Mouse (Mus musculus): ENCODE results near the gene Ak9. TPM values are rescaled to one million over a fixed set of nuclear protein-coding genes. Genes with fewer than 3 reads are reported as not detected.

Ak9 gene
- polyA plus RNA-seq, 1 experiment from 2014 or later, result not detected

DNA sequence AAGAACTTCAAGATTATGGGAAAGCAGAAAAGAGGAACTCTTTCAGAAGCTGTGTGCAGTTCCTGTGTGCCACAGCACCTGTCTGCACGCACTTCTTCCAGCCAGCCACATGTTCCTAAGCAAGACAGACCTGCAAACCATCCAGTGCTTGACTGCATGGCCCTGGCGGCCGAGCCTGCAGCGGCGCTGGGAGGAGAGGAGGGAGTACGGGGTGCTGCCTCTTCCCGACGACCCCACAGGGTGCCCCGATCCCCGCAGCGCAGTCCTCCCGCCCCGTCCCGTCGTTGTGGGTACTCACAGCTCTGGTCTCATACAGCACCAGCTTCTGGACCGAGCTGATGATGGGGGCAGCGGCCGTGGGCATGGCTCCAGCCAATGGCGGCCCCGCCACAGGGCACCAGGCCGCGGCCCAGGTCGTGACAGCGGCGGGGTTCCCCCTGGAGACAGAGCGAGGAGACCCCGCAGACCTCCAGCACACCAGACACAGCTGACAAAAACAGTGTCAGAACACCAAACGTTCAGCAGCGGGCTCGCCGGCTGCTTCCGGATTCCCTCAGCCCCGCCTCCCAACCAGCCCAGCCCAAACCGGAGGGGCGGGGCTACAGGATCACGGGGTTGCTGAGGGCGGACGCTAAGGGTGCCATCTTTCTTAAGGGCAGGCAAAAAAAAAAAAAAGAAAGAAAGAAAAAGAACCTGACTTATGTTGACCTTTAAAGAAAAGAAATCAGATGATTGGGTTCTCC lies 920 bp upstream of the Ak9 start, which contains the start of gene Fig4:
TSS of gene Fig4 (minus strand) at position 572 of the 743 bp plus-strand sequence.
- ATAC-seq (ENCODE audit: insufficient read depth, low FRiP score), result peak; percentile 92
- WGBS, result under 1% methylated on average over 38 of the region's 38 CpGs
- H3K9me3 ChIP-seq (replicated peaks; ENCODE audit: control insufficient read depth, low read length), result no peaks in the 10 kb centered on the region
- peak within 1 kb of the TSS; percentile 67 for H3K27ac ChIP-seq (ENCODE audit: low read length)
- no peaks in the 10 kb centered on the region for H3K36me3 ChIP-seq (ENCODE audit: control insufficient read depth, insufficient read depth, low read length)
- H3K27me3 ChIP-seq (ENCODE audit: control insufficient read depth, insufficient read depth, low read length), result no peaks in the 10 kb centered on the region
- peak within 1 kb of the TSS; percentile 97 for H3K4me3 ChIP-seq (replicated peaks; ENCODE audit: low read length)
- H3K4me2 ChIP-seq (ENCODE audit: low read depth, low read length), result peak within 1 kb of the TSS; percentile 99
- peak within 1 kb of the TSS; percentile 86 for H3K9ac ChIP-seq (ENCODE audit: low read length)
- peaks cover 8% of the 10 kb centered on the region; the same call in 1 of the 2 replicates for H3K4me1 ChIP-seq (ENCODE audit: control insufficient read depth, insufficient read depth, low read length)

DNA sequence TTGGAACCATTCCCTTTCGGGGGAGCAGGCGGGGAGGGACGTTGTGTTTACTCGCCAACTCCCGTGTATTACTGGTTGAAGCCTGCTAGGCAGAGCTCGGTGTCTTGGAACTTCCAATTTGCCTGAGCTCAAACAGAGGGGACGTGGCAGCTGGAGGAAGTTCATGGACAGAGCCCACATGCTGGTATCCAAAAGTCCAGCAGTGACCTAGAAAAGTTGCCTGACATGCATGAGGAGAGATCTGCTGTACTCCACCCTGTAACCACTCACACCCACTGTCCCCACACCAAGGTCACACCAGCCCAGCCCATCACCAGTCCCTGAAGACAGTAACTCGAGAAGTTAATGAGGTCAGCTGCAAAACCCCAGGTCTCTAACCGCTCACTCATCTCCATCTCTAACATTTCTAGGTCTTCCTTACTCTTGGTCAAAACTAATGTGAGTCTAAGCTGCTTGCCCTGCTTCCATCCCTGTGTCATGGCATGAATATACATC lies 1.2 kb downstream of the Ak9 start:
- ATAC-seq (ENCODE audit: insufficient read depth, low FRiP score), result no peak
- H3K9me3 ChIP-seq (replicated peaks; ENCODE audit: control insufficient read depth, low read length), result no peaks in the 10 kb centered on the region
- no peak overlapping the region for H3K9ac ChIP-seq (ENCODE audit: low read length)
- no peak overlapping the region for H3K27ac ChIP-seq (ENCODE audit: low read length)
- peaks cover 8% of the 10 kb centered on the region; the same call in 1 of the 2 replicates for H3K4me1 ChIP-seq (ENCODE audit: control insufficient read depth, insufficient read depth, low read length)
- no peaks in the 10 kb centered on the region for H3K27me3 ChIP-seq (ENCODE audit: control insufficient read depth, insufficient read depth, low read length)
- WGBS, result 67% methylated on average over 9 of the region's 9 CpGs
- H3K4me3 ChIP-seq (replicated peaks; ENCODE audit: low read length), result no peak overlapping the region
- H3K36me3 ChIP-seq (ENCODE audit: control insufficient read depth, insufficient read depth, low read length), result no peaks in the 10 kb centered on the region
- H3K4me2 ChIP-seq (ENCODE audit: low read depth, low read length), result no peak overlapping the region

DNA sequence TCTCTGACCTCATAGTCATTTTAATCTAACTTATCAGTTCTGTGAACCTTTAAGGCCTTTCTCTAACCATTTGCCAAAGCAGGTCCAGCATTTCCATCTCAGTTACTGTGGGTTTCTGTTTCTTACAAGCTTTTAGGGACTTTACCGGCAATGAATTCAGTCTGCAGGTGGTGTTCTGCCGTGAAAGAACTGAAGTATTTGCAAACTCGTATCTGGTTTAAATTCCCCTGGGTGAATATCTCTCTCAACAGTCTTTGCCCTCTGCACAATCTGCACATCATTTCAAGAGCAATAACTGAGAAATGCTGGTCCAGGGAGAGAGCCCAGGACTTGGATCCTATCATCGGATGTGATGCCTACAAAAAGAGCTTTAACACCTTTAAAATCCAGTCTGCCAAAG lies 4.4 kb downstream of the Ak9 start:
- 92% methylated on average over 4 of the region's 4 CpGs for WGBS
- Histone ChIP-seq H3K27ac (ENCODE audit: low read length) (no peak overlapping the region), H3K9me3 (replicated peaks; ENCODE audit: control insufficient read depth, low read length) (no peaks in the 10 kb centered on the region), H3K27me3 (ENCODE audit: control insufficient read depth, insufficient read depth, low read length) (no peaks in the 10 kb centered on the region), H3K4me3 (replicated peaks; ENCODE audit: low read length) (no peak overlapping the region), H3K9ac (ENCODE audit: low read length) (no peak overlapping the region), H3K36me3 (ENCODE audit: control insufficient read depth, insufficient read depth, low read length) (no peaks in the 10 kb centered on the region), H3K4me2 (ENCODE audit: low read depth, low read length) (no peak overlapping the region), H3K4me1 (ENCODE audit: control insufficient read depth, insufficient read depth, low read length) (no peaks in the 10 kb centered on the region)
- ATAC-seq (ENCODE audit: insufficient read depth, low FRiP score), result no peak

DNA sequence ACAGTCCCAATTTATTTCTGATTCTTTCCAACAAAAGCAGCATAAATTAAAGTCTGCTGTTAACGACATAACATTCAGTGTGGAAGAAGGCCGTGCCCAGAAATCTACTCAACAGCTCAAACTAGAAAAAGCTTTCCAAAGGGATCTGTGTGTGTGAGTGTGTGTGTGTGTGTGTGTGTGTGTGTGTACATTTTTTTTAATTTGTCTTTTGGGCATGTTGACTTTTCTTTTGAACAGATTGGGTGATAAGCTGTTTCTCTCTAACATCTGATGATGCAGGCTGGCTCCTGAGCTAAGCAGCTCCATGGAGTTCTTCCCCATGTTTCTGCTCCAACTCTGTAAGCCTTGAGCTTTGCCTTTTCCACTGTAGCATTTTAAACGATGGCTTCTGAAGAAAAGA lies 12.1 kb downstream of the Ak9 start:
- ATAC-seq (ENCODE audit: insufficient read depth, low FRiP score), result no peak
- Histone ChIP-seq H3K9me3 (replicated peaks; ENCODE audit: control insufficient read depth, low read length) (no peaks in the 10 kb centered on the region), H3K36me3 (ENCODE audit: control insufficient read depth, insufficient read depth, low read length) (no peaks in the 10 kb centered on the region), H3K27me3 (ENCODE audit: control insufficient read depth, insufficient read depth, low read length) (no peaks in the 10 kb centered on the region), H3K9ac (ENCODE audit: low read length) (no peak overlapping the region), H3K4me3 (replicated peaks; ENCODE audit: low read length) (no peak overlapping the region), H3K4me1 (ENCODE audit: control insufficient read depth, insufficient read depth, low read length) (no peaks in the 10 kb centered on the region), H3K27ac (ENCODE audit: low read length) (no peak overlapping the region), H3K4me2 (ENCODE audit: low read depth, low read length) (no peak overlapping the region)
- WGBS, result 70% methylated on average over 3 of the region's 3 CpGs

DNA sequence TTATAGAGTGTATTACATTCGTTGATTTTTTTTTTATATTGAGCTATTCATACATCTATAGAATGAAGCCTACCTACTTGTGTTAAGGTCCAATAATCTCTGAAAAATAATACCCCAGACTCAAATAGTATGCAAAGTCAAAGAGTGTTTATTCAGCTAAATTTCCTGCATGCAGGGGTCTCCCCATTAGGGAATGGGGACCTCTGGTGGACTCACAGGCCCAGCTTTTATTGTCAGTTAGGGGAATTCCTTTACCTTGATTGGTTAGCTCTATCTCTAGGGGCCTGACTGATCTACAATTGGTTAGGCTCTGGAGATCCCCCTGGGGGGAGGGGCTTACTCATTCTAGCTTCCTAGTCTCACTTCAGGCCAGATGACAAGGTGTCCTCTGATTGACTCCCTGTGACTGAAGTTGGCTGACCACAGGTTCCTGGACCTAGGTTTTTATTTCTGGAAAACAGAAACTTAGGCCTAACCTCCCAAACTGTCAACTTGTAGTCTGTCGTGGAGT lies 28.8 kb downstream of the Ak9 start:
- H3K4me3 ChIP-seq (replicated peaks; ENCODE audit: low read length), result no peak overlapping the region

DNA sequence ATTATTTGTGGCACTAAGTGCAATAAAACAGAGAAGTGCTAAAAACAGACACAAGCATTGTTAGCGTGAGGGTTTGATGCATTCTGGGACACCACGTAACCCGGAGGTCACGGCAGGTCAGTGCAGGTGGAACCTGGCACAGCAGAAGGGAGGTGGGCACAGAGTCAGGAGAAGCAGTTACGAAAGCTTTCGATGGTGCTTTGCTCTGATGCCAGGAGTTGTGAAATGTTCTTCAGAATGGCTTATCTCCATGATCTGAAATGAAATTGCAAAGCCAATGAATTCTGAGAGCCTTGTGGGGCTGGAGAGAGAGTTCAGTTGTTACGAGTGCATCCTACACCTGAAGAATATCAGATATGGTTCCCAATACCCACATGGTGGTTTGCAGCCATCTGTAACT lies 37.6 kb downstream of the Ak9 start:
- no peak overlapping the region for H3K4me2 ChIP-seq (ENCODE audit: low read depth, low read length)
- 82% methylated on average over 7 of the region's 7 CpGs for WGBS
- no peak overlapping the region for H3K4me3 ChIP-seq (replicated peaks; ENCODE audit: low read length)
- no peaks in the 10 kb centered on the region for H3K4me1 ChIP-seq (ENCODE audit: control insufficient read depth, insufficient read depth, low read length)
- no peak overlapping the region for H3K27ac ChIP-seq (ENCODE audit: low read length)
- H3K9me3 ChIP-seq (replicated peaks; ENCODE audit: control insufficient read depth, low read length), result no peaks in the 10 kb centered on the region
- no peak overlapping the region for H3K9ac ChIP-seq (ENCODE audit: low read length)
- ATAC-seq (ENCODE audit: insufficient read depth, low FRiP score), result no peak
- H3K36me3 ChIP-seq (ENCODE audit: control insufficient read depth, insufficient read depth, low read length), result no peaks in the 10 kb centered on the region
- H3K27me3 ChIP-seq (ENCODE audit: control insufficient read depth, insufficient read depth, low read length), result no peaks in the 10 kb centered on the region

More for the DNA sequence above, 28.8 kb downstream of the Ak9 start:
- no peak for ATAC-seq (ENCODE audit: insufficient read depth, low FRiP score)
- Histone ChIP-seq H3K9ac (ENCODE audit: low read length) (no peak overlapping the region), H3K4me1 (ENCODE audit: control insufficient read depth, insufficient read depth, low read length) (no peaks in the 10 kb centered on the region), H3K27ac (ENCODE audit: low read length) (no peak overlapping the region), H3K9me3 (replicated peaks; ENCODE audit: control insufficient read depth, low read length) (no peaks in the 10 kb centered on the region), H3K4me2 (ENCODE audit: low read depth, low read length) (no peak overlapping the region), H3K27me3 (ENCODE audit: control insufficient read depth, insufficient read depth, low read length) (no peaks in the 10 kb centered on the region), H3K36me3 (ENCODE audit: control insufficient read depth, insufficient read depth, low read length) (no peaks in the 10 kb centered on the region)
- 79% methylated on average over 2 of the region's 2 CpGs for WGBS

DNA sequence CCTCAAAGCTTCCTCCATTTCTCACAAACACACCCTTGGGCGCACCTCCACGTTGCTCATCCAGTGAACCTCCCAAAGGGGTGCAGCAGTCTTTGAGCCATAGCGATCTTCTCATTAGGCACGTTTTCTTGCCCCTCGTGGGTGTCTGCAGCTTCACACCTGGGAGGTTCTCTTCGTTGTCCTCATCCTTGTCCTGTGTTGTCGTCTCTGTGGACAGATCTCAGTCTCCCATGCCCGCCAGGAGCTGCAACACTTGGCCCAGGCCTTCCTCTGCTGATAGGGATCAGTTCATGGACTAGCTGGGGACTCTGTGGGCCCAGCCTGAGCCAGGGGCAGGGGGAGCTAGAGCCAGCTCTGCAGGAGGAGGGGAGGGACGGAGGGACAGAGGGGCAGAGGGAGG lies 61.3 kb downstream of the Ak9 start:
- no peak overlapping the region for H3K4me3 ChIP-seq (replicated peaks; ENCODE audit: low read length)
- no peak overlapping the region for H3K27ac ChIP-seq (ENCODE audit: low read length)
- no peak for ATAC-seq (ENCODE audit: insufficient read depth, low FRiP score)
- no peaks in the 10 kb centered on the region for H3K36me3 ChIP-seq (ENCODE audit: control insufficient read depth, insufficient read depth, low read length)
- no peak overlapping the region for H3K4me2 ChIP-seq (ENCODE audit: low read depth, low read length)
- WGBS, result 81% methylated on average over 9 of the region's 9 CpGs
- H3K27me3 ChIP-seq (ENCODE audit: control insufficient read depth, insufficient read depth, low read length), result no peaks in the 10 kb centered on the region
- no peak overlapping the region for H3K9ac ChIP-seq (ENCODE audit: low read length)
- H3K4me1 ChIP-seq (ENCODE audit: control insufficient read depth, insufficient read depth, low read length), result no peaks in the 10 kb centered on the region
- H3K9me3 ChIP-seq (replicated peaks; ENCODE audit: control insufficient read depth, low read length), result no peaks in the 10 kb centered on the region

DNA sequence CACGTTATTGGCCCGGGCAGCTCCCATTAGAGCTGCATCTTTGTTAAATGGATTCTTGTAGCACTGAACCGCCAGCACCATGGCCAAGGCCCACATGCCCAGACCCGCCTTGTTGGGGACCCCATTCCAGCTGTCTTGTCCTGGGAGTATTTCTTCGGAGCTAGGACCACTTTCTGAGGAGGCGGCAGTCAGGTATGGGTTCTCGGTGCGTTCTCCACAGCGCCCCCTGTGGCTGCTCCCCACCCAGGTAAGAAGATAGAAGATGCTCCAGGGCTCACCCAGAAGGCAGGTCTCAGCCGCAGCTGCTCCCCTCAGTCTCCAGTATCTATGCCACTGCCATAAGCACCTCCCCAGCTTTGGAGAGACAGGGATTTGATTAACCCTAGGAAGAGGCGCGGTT lies 76.7 kb downstream of the Ak9 start:
- no peak for ATAC-seq (ENCODE audit: insufficient read depth, low FRiP score)
- no peaks in the 10 kb centered on the region for H3K27me3 ChIP-seq (ENCODE audit: control insufficient read depth, insufficient read depth, low read length)
- 71% methylated on average over 12 of the region's 12 CpGs for WGBS
- no peak overlapping the region for H3K9ac ChIP-seq (ENCODE audit: low read length)
- no peak overlapping the region for H3K27ac ChIP-seq (ENCODE audit: low read length)
- no peaks in the 10 kb centered on the region for H3K36me3 ChIP-seq (ENCODE audit: control insufficient read depth, insufficient read depth, low read length)
- H3K4me3 ChIP-seq (replicated peaks; ENCODE audit: low read length), result no peak overlapping the region
- no peaks in the 10 kb centered on the region for H3K9me3 ChIP-seq (replicated peaks; ENCODE audit: control insufficient read depth, low read length)
- no peak overlapping the region for H3K4me2 ChIP-seq (ENCODE audit: low read depth, low read length)
- no peaks in the 10 kb centered on the region for H3K4me1 ChIP-seq (ENCODE audit: control insufficient read depth, insufficient read depth, low read length)

DNA sequence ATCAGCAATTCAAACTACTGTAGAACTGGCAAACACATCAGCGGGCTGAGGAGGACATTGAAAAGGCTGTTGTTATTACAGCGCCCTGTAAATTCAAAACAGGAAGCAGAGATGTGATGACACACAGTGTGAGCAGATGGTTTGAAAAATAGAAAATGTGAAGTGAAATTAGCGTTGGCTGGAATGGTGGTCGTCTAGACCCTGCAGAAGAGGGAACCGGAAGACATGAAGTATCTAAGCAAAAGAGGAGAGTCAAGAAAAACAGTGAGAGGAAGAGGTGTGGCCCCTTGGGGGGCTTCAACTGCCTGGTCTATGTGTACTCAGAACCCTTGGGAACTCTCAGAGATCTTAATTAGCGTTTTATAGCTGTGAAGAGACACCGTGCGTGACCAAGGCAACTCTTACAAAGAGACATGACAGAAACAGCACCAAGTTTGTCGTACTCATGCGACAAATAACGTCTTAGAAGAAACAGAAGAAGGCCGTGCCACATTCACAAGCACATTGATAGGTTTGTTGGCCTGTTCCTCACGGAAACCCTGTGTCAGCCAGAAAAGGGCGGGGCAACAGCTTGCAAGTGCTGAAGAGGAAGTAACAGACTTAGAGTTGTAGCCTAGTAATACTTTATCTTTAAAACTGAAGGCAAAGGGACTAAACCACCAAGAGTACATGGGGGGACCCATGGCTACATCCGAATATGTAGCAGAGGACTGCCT lies 81.9 kb downstream of the Ak9 start:
- no peaks in the 10 kb centered on the region for H3K36me3 ChIP-seq (ENCODE audit: control insufficient read depth, insufficient read depth, low read length)
- no peak overlapping the region for H3K4me2 ChIP-seq (ENCODE audit: low read depth, low read length)
- no peak overlapping the region for H3K4me3 ChIP-seq (replicated peaks; ENCODE audit: low read length)
- WGBS, result 70% methylated on average over 15 of the region's 15 CpGs
- no peak overlapping the region for H3K9ac ChIP-seq (ENCODE audit: low read length)
- no peaks in the 10 kb centered on the region for H3K9me3 ChIP-seq (replicated peaks; ENCODE audit: control insufficient read depth, low read length)
- H3K27me3 ChIP-seq (ENCODE audit: control insufficient read depth, insufficient read depth, low read length), result no peaks in the 10 kb centered on the region
- ATAC-seq (ENCODE audit: insufficient read depth, low FRiP score), result no peak
- no peaks in the 10 kb centered on the region for H3K4me1 ChIP-seq (ENCODE audit: control insufficient read depth, insufficient read depth, low read length)
- H3K27ac ChIP-seq (ENCODE audit: low read length), result no peak overlapping the region
